Comparison of ENCODE assay signal across 27 mouse cellular contexts in the genomic region with DNA sequence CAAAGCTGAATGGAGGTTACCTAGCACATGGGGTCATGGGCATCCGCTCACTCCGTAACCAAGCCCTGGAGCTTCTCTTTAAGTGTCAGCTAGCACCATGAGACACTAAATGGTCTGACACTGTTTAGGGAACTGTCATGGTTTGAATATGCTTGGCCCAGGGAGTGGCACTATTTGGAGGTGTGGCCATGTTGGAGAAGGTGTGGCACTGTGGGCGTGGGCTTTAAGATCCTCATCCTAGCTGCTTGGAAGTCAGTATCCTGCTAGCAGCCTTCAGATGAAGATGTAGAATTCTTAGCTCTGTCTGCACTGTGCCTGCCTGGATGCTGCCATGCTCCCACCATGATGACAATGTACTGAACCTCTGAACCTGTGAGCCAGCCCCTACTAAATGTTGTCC. TPM values are rescaled to one million over a fixed set of nuclear protein-coding genes. Genes with fewer than 3 reads are reported as not detected.
"Had no signal": no experiment of that assay in that cellular context is flagged by ENCODE, and none has a peak within 500 bp of the region (broad histone marks: within the 10 kb centered on the region; RNA-seq: fewer than 3 reads in every experiment).

No protein-coding gene starts in this region.

- DNase-seq: liver, postnatal 0 days; lung, embryonic 14.5 days; lung, postnatal 10 days; lung, postnatal 4 days; midbrain, embryonic 14.5 days; retina, postnatal 1 day; right cerebral cortex, adult 18-20 months; right cerebral cortex, postnatal 25 days; right cerebral cortex, postnatal 4 days; spleen, adult 18-20 months; thymus, adult 18-20 months; thymus, postnatal 14 days; thymus, postnatal 36 days had no signal

- H3K27me3 ChIP-seq: midbrain, embryonic 12.5 days; neural tube, embryonic 13.5 days; neural tube, embryonic 15.5 days had no signal

- H3K27ac ChIP-seq: midbrain, embryonic 10.5 days; midbrain, embryonic 12.5 days; neural tube, embryonic 13.5 days; neural tube, embryonic 15.5 days had no signal

- H3K9ac ChIP-seq: liver, postnatal 0 days; lung, embryonic 14.5 days; midbrain, embryonic 12.5 days; neural tube, embryonic 13.5 days; neural tube, embryonic 15.5 days had no signal

- H3K9me3 ChIP-seq: midbrain, embryonic 12.5 days; neural tube, embryonic 13.5 days; neural tube, embryonic 15.5 days had no signal

- H3K4me2 ChIP-seq: lung, embryonic 14.5 days; midbrain, embryonic 12.5 days; neural tube, embryonic 13.5 days; neural tube, embryonic 15.5 days had no signal

- H3K4me3 ChIP-seq: midbrain, embryonic 10.5 days; midbrain, embryonic 12.5 days; myocyte; neural tube, embryonic 13.5 days; neural tube, embryonic 15.5 days had no signal

- ATAC-seq: liver, postnatal 0 days; midbrain, embryonic 16.5 days had no signal

RNA-seq across cellular contexts. Expression of gene 4921517D22Rik, which starts 33.5 kb away (rescaled TPM):
- total RNA-seq: megakaryocyte, adult 5-6 weeks; megakaryocyte-erythroid progenitor cell, adult 5-6 weeks had no signal
- polyA plus RNA-seq: liver, postnatal 0 days; lung, embryonic 14.5 days; lung, embryonic 16.5 days; midbrain, embryonic 10.5 days; midbrain, embryonic 12.5 days; midbrain, embryonic 14.5 days; midbrain, embryonic 16.5 days; myocyte; neural tube, embryonic 11.5 days; neural tube, embryonic 13.5 days; neural tube, embryonic 15.5 days; small intestine, adult 2 months; stomach, embryonic 14.5 days; stomach, embryonic 16.5 days; thymus, postnatal 0 days had no signal

RNA-seq across cellular contexts. Expression of gene Spata31d1a, which starts 49.8 kb away (rescaled TPM):
- polyA plus RNA-seq: lung, embryonic 14.5 days; lung, embryonic 16.5 days; midbrain, embryonic 14.5 days; myocyte; neural tube, embryonic 11.5 days; small intestine, adult 2 months; stomach, embryonic 16.5 days; thymus, postnatal 0 days had no signal

RNA-seq across cellular contexts. Expression of gene Spata31d1b, which starts 51.7 kb away (rescaled TPM):
- total RNA-seq: megakaryocyte, adult 5-6 weeks; megakaryocyte-erythroid progenitor cell, adult 5-6 weeks had no signal
- polyA plus RNA-seq: liver, postnatal 0 days; lung, embryonic 14.5 days; lung, embryonic 16.5 days; midbrain, embryonic 10.5 days; midbrain, embryonic 12.5 days; midbrain, embryonic 14.5 days; midbrain, embryonic 16.5 days; myocyte; neural tube, embryonic 11.5 days; neural tube, embryonic 13.5 days; neural tube, embryonic 15.5 days; small intestine, adult 2 months; stomach, embryonic 14.5 days; stomach, embryonic 16.5 days had no signal
